13 mouse cellular contexts compared by ENCODE assay signal in the genomic region with DNA sequence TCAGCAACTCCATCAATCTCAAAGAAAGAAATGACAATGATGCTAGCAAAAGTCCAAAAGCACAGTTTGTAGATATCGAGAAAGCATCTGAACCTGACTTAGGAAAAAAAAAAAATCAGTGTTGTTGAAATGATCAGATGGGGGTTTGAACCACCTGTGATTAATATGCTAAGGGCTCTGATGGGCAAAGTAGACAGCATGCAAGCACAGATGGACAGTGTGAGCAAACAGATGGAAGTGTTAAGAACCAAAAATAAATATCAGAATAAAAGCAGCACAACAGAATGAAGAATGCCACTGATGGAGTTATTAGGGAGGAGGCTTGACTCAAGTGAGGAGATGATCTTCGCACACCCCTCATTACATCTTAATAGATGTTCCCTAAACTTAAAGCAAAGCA.
DNase-seq lines count a peak whose midpoint lies in the region.
"Had no signal": no experiment of that assay in that cellular context is flagged by ENCODE, and none has a peak within 500 bp of the region (broad histone marks: within the 10 kb centered on the region; RNA-seq: fewer than 3 reads in every experiment).

No protein-coding gene starts in this region.

- DNase-seq in cerebellum, postnatal 14 days: peak; percentile 2 to 15
- DNase-seq in cerebellum, adult 18-20 months: no peak
- DNase-seq in brain, adult 2 months (ENCODE audit: low read depth, low spot score): peak; percentile 22
- DNase-seq in layer of hippocampus, adult 11-12 months (ENCODE audit: low spot score): peak; percentile 20
- DNase-seq in layer of hippocampus, adult 9-10 months (ENCODE audit: low spot score): peak; percentile 21
- no peak for DNase-seq in Muller cell, postnatal 12 days (ENCODE audit: inconsistent ontology term)
- no peak for DNase-seq in spleen, postnatal 10 days (ENCODE audit: low spot score in 2 of 2)
- DNase-seq: adrenal gland, adult 2 months; adrenal gland, postnatal 25 days; heart, adult 18-20 months; heart, postnatal 10 days; heart, postnatal 4 days; kidney, adult 11 months had no signal

Comparison
In these comparisons a context has a peak if more than half of its experiments do, and no peak if none do; other contexts are left out.
1. DNase-seq: peak in cerebellum, postnatal 14 days (2 of 2), brain, adult 2 months (single experiment), layer of hippocampus, adult 11-12 months (single experiment) and layer of hippocampus, adult 9-10 months (single experiment); none in cerebellum, adult 18-20 months (0 of 2), Muller cell, postnatal 12 days (single experiment) and spleen, postnatal 10 days (0 of 2).